Mouse (Mus musculus) lung, postnatal 10 days (tissue): ENCODE data around the gene Fosl1.
"Not testable (repeated sequence)": the region's sequence is repeated elsewhere in the genome, so short reads cannot be mapped to it uniquely, and the experiment has no call there.

Source experiments
- DNase-seq: peaks from one replicate; pipeline ENCODE4 v3.0.0; 2021

Gene Fosl1

GRCm38 (mm10) chr19:5483386-5484359 is 36.3 kb downstream of the Fosl1 start:
- no peak for DNase-seq

GRCm38 (mm10) chr19:5484496-5484895 is 37.1 kb downstream of the Fosl1 start:
- no peak for DNase-seq

- peak; percentile 18 for DNase-seq
Measured at GRCm38 (mm10) chr19:5485371-5485770, 38.0 kb downstream of the Fosl1 start.

- no peak for DNase-seq
Measured at GRCm38 (mm10) chr19:5485821-5486220, 38.5 kb downstream of the Fosl1 start.

- DNase-seq = peak; percentile 66
Measured at GRCm38 (mm10) chr19:5486286-5486685, 38.9 kb downstream of the Fosl1 start.

GRCm38 (mm10) chr19:5486771-5487170 is 39.4 kb downstream of the Fosl1 start:
- peak; percentile 7 for DNase-seq

GRCm38 (mm10) chr19:5487768-5488550 is 40.6 kb downstream of the Fosl1 start, which contains the start of gene Mus81:
TSS of gene Mus81 (minus strand) at chr19:5488402.
- peak; percentile 99 for DNase-seq

GRCm38 (mm10) chr19:5488878-5489571 is 41.7 kb downstream of the Fosl1 start:
- DNase-seq = peak; percentile 99

GRCm38 (mm10) chr19:5489721-5490120 is 42.4 kb downstream of the Fosl1 start:
- peak; percentile 9 for DNase-seq

- peak; percentile 98 for DNase-seq
Measured at GRCm38 (mm10) chr19:5490313-5490897, 43.1 kb downstream of the Fosl1 start, which contains the start of gene Cfl1. TSS of gene Cfl1 (plus strand) at chr19:5490455.

GRCm38 (mm10) chr19:5490898-5491708 is 43.8 kb downstream of the Fosl1 start:
- DNase-seq = peak; percentile 93

GRCm38 (mm10) chr19:5492641-5493040 is 45.3 kb downstream of the Fosl1 start:
- no peak for DNase-seq

- DNase-seq = not testable (repeated sequence)
Measured at GRCm38 (mm10) chr19:5493301-5493721, 46.0 kb downstream of the Fosl1 start.

GRCm38 (mm10) chr19:5494314-5494713 is 47.0 kb downstream of the Fosl1 start:
- no peak for DNase-seq

GRCm38 (mm10) chr19:5495353-5496051 is 48.2 kb downstream of the Fosl1 start:
- no peak for DNase-seq

- DNase-seq = no peak
Measured at GRCm38 (mm10) chr19:5496052-5496370, 48.7 kb downstream of the Fosl1 start.

- no peak for DNase-seq
Measured at GRCm38 (mm10) chr19:5500330-5500875, 53.1 kb downstream of the Fosl1 start.

- DNase-seq = no peak
Measured at GRCm38 (mm10) chr19:5503687-5504086, 56.3 kb downstream of the Fosl1 start, which contains the start of gene 1700020D05Rik. TSS of gene 1700020D05Rik (minus strand) at chr19:5503787.
